Mouse (Mus musculus) heart, postnatal 36 days (tissue): ENCODE measurements around the gene Tgm6. TPM values are rescaled to one million over a fixed set of nuclear protein-coding genes. Genes with fewer than 3 reads are reported as not detected.

Experiments used
- DNase-seq, 2 experiments: peaks; one replicate each; pipeline ENCODE4 v3.0.0; 2021 to 2022
- intact Hi-C: fragments of 180-260 bp; cut with DNase I; formaldehyde crosslinking; loops from one replicate; pipeline ENCODE4 v1.15.1; 2025
- total RNA-seq, 2 experiments: library from RNA; stranded (reverse); gene quantifications; 2 replicates each; pipeline ENCODE4 v1.2.3; 2021

The Tgm6 gene
- total RNA-seq, 2 experiments from 2014 or later = not detected

DNA sequence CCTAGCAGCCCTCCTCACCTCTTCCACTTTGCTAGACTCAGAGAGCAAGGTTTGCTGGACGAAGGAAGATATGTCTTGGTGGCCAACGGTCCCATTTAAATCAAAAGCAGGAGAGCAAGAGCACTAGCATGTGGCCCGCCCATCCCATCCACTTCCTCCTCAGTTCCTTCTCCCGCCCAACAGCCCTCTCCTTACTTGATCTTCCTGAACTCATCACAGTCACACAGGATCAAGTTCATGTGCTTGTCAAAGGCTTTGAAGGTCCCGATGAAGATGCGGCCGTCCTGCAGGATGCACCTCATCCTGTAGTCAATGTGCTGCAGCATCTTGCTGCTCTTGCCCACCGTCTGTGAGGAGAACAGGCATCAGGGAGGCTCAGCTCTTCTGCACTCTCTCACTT lies 64.6 kb downstream of the Tgm6 start:
- DNase-seq = peak in 1 of 2 experiments; percentile 13

GRCm38 (mm10) chr2:130178381-130178705 lies 66.1 kb downstream of the Tgm6 start:
- DNase-seq = no peak
- intact Hi-C loops = loop anchor here (1.0 to 5.0 kb wide), 3 partner anchors 96 to 376 kb away; partner anchors contain the start of genes Nop56, Pced1a, Stk35 and Vps16

More for the DNA sequence above, 64.6 kb downstream of the Tgm6 start:
- intact Hi-C loops = loop anchor here (5.0 kb wide), 2 partner anchors 245 to 375 kb away; partner anchors contain the start of genes Pced1a, Stk35 and Vps16

DNA sequence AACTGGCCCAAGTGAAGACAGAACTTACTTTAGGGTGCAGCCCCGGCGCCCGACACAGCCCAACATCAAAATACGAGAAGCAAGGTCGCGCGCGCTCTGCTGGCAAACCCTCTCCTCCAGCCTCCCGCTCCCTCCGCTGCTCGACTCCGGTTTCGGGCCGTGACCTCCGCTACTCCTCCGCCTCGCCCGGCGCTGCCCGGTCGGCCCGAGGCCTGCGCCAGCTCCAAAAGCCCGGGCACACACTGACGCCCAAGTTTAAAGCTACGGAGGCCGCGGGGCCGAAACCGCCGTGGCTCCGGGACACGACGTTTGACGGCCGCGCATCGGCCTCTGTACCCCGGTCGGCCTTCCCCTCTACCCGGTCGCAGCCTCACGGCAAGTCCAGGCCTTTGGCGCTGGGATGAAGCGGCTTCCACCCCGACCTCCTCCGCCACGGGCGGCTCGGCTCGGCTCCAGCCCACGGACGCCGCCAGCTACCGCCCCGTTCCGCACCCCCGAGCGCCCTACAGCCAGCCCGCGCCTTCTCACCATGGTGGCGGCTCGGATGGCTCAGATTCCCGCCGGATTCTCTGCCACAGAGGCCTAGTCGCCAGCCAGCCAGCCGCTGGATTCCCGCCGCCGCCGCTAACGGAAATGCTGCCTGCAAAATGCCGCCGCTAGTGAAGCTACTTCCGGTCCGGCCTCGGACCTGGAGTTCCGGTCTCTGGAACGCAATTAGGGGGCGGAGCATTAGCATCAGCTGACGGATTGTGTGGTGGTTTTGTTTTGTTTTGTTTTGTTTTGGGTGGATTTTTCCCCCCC lies 66.7 kb downstream of the Tgm6 start, which contains the start of gene Snrpb:
Gene Snrpb, minus strand, starts transcription at position 698 of the 801 bp plus-strand sequence.
- intact Hi-C loops = loop anchor here (1.0 to 5.0 kb wide), 3 partner anchors 95 to 377 kb away; partner anchors contain the start of genes Nop56, Pced1a, Stk35 and Vps16
- DNase-seq = peak; percentile 89 to 93

DNA sequence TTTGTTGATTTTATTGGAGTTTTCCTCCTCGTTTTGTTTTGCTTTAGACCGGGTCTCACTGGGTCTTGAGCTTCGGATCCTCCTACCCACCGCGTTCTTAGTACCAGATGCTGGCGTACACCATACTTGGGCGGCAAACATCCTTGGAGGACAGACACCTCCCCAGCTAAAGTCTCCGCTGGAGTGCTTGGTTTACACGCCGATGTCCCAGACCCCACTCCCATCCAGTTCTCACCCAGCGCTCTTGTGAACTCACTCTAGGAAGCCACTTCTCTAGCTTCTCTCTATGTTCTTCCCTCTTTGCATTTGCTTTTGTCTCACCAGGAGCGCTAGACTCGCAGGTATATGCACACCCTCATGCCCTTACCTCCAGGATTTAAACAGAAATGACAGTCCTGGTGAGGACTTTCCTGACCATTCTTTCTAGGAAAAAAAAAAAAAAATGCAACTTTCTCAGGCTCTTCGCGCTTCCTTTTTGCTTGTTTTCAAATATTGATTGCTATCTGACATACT lies 67.3 kb downstream of the Tgm6 start:
- DNase-seq = no peak
- intact Hi-C loops = loop anchor here (5.0 kb wide), 2 partner anchors 243 to 377 kb away; partner anchors contain the start of genes Pced1a, Stk35 and Vps16

- intact Hi-C loops = no loop called here
- DNase-seq = no peak
Observed at GRCm38 (mm10) chr2:130188391-130188790, 76.2 kb downstream of the Tgm6 start.

GRCm38 (mm10) chr2:130194894-130195293 lies 82.7 kb downstream of the Tgm6 start, which contains the start of gene Tmc2:
TSS of gene Tmc2 (plus strand) at chr2:130195194.
- DNase-seq = no peak
- intact Hi-C loops = no loop called here

DNA sequence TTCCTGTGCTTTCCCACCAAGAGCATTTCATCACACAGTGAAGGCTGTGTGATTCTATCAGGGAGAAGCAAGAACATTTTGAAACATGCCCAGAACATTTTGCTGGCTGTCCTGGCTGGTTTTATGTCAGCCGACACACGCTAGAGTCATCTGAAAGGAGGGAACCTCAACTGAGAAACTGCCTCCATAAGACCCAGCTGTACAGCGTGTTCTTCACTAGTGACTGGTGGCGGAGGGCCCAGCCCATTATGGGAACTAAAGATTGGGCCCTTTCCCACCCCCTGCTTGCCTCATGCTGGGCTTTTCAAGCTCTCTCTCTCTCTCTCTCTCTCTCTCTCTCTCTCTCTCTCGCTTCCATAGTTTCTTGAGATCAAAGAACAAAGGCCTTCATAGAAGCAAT lies 88.7 kb downstream of the Tgm6 start:
- intact Hi-C loops = no loop called here
- DNase-seq = no peak

Other genes starting within 250 kb of the Tgm6 start
- under 1 TPM in 1 of 2 experiments, not detected in 1; 0.11 TPM for gene Tgm3, start 100.1 kb upstream of the Tgm6 start, total RNA-seq
- gene Snrpb, start 67.0 kb downstream of the Tgm6 start, total RNA-seq = 100 to 1,000 TPM; 138 to 147 TPM
- gene Tmc2, start 82.8 kb downstream of the Tgm6 start, total RNA-seq = not detected
- gene Nop56, start 162.0 kb downstream of the Tgm6 start, total RNA-seq = 10 to 100 TPM; 31.6 to 36.7 TPM
- gene Idh3b, start 172.1 kb downstream of the Tgm6 start, total RNA-seq = 100 to 1,000 TPM; 794 to 801 TPM
- under 1 TPM; 0.47 to 0.60 TPM for gene Ebf4, start 182.8 kb downstream of the Tgm6 start, total RNA-seq